Mouse (Mus musculus) left cerebral cortex, postnatal 14 days (tissue): ENCODE data around the gene Dst. TPM values are rescaled to one million over a fixed set of nuclear protein-coding genes. Genes with fewer than 3 reads are reported as not detected.

Source experiments
- DNase-seq, 2 experiments: peaks; one replicate each; pipeline ENCODE4 v3.0.0; 2021 to 2022; ENCODE audit warnings: low spot score in 2 of 2, mixed read lengths in 1 of 2
- intact Hi-C: fragments of 180-260 bp; cut with DNase I; formaldehyde crosslinking; loops from one replicate; pipeline ENCODE4 v1.15.1; 2025
- total RNA-seq, 2 experiments: library from RNA; stranded (reverse); gene quantifications; 2 replicates each; pipeline ENCODE4 v1.2.3; 2021

Gene Dst
- total RNA-seq, 2 experiments from 2014 or later = 240 to 256 TPM

GRCm38 (mm10) chr1:34174961-34175360 lies 266.9 kb downstream of the Dst start:
- intact Hi-C loops = no loop called here
- DNase-seq = no peak

DNA sequence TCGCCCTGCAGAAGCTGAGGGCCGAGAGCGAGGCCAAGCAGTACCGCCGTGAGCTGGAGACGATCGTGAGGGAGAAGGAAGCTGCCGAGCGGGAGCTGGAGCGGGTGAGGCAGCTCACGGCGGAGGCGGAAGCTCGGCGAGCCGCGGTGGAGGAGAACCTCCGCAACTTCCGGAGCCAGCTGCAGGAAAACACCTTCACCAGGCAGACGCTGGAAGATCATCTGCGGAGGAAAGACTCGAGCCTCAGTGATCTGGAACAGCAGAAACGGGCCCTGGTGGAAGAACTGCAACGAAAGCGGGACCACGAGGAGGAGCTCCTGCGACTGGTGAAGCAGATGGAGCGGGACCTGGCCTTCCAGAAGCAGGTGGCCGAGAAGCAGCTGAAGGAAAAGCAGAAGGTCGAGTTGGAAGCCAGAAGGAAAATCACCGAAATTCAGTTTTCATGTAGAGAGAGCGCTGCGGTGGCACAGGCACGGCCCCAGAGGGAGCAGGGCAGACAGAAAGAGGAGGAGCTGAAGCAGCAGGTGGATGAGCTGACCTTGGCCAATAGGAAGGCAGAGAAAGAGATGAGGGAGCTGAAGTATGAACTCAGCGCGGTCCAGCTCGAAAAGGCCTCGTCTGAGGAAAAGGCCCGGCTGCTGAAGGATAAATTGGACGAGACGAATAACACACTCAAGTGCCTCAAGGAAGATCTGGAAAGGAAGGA lies 270.1 kb downstream of the Dst start:
- no peak for DNase-seq
- intact Hi-C loops = no loop called here

DNA sequence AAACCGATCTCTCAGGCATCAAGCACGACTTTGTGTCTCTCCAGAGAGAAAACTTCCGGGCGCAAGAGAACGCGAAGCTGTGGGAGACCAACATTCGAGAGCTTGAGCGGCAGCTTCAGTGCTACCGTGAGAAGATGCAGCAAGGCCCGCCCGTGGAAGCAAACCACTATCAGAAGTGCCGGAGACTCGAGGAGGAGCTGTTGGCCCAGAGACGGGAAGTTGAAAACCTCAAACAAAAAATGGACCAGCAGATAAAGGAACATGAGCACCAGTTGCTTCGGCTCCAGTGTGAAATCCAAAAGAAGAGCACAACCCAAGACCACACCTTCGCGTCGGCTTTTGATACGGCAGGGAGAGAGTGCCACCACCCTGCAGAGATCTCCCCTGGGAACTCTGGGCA lies 271.7 kb downstream of the Dst start:
- no peak for DNase-seq
- intact Hi-C loops = no loop called here

- DNase-seq = peak; percentile 34 to 68
- intact Hi-C loops = no loop called here
Measured at GRCm38 (mm10) chr1:34182406-34183249, 274.6 kb downstream of the Dst start.

- DNase-seq = no peak
- intact Hi-C loops = no loop called here
Measured at GRCm38 (mm10) chr1:34183250-34183926, 275.4 kb downstream of the Dst start.

GRCm38 (mm10) chr1:34184266-34184665 lies 276.2 kb downstream of the Dst start:
- intact Hi-C loops = no loop called here
- no peak for DNase-seq

- intact Hi-C loops = no loop called here
- DNase-seq = no peak
Measured at GRCm38 (mm10) chr1:34186033-34186432, 278.0 kb downstream of the Dst start.

GRCm38 (mm10) chr1:34187501-34187900 lies 279.5 kb downstream of the Dst start:
- DNase-seq = no peak

GRCm38 (mm10) chr1:34188721-34189236 lies 280.8 kb downstream of the Dst start:
- DNase-seq = no peak
- intact Hi-C loops = no loop called here

More at GRCm38 (mm10) chr1:34187501-34187900, 279.5 kb downstream of the Dst start:
- intact Hi-C loops = no loop called here

DNA sequence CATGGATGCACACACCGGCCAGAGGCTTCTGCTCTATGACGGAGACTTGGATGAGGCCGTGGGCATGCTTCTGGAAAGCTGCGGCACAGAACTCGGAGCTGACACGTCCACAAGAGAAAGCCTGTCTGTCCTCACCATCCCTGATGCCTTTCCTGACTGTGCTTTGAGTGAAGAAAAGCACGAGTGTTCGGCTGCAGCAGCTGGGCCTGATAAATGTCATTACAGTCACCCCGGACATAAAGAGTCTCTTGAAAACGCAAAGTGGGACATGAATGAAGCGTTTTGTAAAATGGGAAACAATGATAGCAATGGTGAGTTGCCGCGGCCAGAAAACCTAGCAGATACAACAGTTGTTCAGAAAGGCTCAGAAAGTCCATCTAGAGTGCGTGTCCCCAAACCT lies 281.3 kb downstream of the Dst start:
- peak; percentile 48 to 62 for DNase-seq
- intact Hi-C loops = no loop called here

- DNase-seq = peak; percentile 63 to 78
- intact Hi-C loops = no loop called here
Measured at GRCm38 (mm10) chr1:34189970-34190369, 281.9 kb downstream of the Dst start.

GRCm38 (mm10) chr1:34192174-34192573 lies 284.1 kb downstream of the Dst start:
- intact Hi-C loops = no loop called here

GRCm38 (mm10) chr1:34200791-34201190 lies 292.8 kb downstream of the Dst start:
- DNase-seq = no peak
- intact Hi-C loops = no loop called here

More at GRCm38 (mm10) chr1:34192174-34192573, 284.1 kb downstream of the Dst start:
- no peak for DNase-seq

DNA sequence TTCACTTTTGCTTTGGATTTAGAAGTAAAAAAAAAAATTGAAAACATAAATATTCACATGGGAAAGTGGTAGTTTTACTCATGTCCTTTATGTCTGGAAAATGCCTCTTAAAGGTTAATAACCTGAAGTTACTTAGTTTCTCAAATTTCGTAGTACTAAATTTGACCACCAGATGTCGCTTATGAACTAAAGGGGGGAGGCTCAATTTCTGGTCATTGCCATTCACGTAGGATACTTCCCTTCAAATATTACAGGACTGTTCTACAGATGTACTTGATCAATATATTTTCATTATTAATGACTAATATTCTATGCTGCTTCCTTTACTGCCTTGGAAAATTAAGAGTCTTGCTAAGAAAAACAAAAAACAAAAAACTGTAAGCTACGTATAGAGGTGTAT lies 293.5 kb downstream of the Dst start:
- DNase-seq = no peak
- intact Hi-C loops = no loop called here

- intact Hi-C loops = no loop called here
- DNase-seq = no peak
Measured at GRCm38 (mm10) chr1:34211704-34212103, 303.7 kb downstream of the Dst start.

GRCm38 (mm10) chr1:34216456-34216855 lies 308.4 kb downstream of the Dst start:
- intact Hi-C loops = loop anchor here (5.0 kb wide), 1 partner anchor 191 kb away; no protein-coding TSS in a partner anchor
- DNase-seq = no peak

GRCm38 (mm10) chr1:34218323-34218722 lies 310.3 kb downstream of the Dst start:
- peak; percentile 55 to 78 for DNase-seq
- intact Hi-C loops = loop anchor here (5.0 kb wide), 1 partner anchor 189 kb away; no protein-coding TSS in a partner anchor

- intact Hi-C loops = loop anchor here (5.0 kb wide), 1 partner anchor 188 kb away; no protein-coding TSS in a partner anchor
- DNase-seq = no peak
Measured at GRCm38 (mm10) chr1:34218801-34219200, 310.8 kb downstream of the Dst start.

- intact Hi-C loops = no loop called here
- DNase-seq = no peak
Measured at GRCm38 (mm10) chr1:34220094-34220601, 312.1 kb downstream of the Dst start.
